ENCODE assay signal across 9 mouse cellular contexts in genomic region chr4:148082257-148083044, GRCm38 (mm10). TPM values are rescaled to one million over a fixed set of nuclear protein-coding genes. Genes with fewer than 3 reads are reported as not detected.
DNase-seq lines count a peak whose midpoint lies in the region; ATAC-seq lines count a peak whose summit lies in the region.
"Had no signal": no experiment of that assay in that cellular context is flagged by ENCODE, and none has a peak within 500 bp of the region (broad histone marks: within the 10 kb centered on the region; RNA-seq: fewer than 3 reads in every experiment).

No protein-coding gene starts in this region.

- peak overlapping the region; percentile 91 for H3K27ac ChIP-seq in liver, embryonic 11.5 days (ENCODE audit: low read depth, low read length)
- no peak overlapping the region for H3K27ac ChIP-seq in neural tube, embryonic 12.5 days

- H3K36me3 ChIP-seq in liver, embryonic 11.5 days (ENCODE audit: control insufficient read depth, insufficient read depth, low read length) = peaks cover 12% of the 10 kb centered on the region; the same call in 1 of the 2 replicates
- H3K36me3 ChIP-seq in neural tube, embryonic 12.5 days = 0 out of 2 replicates have a peak, but pooled peaks cover 4% of the 10 kb centered on the region

- no peaks in the 10 kb centered on the region for H3K9me3 ChIP-seq in liver, embryonic 11.5 days (ENCODE audit: control insufficient read depth, low read length)
- no peaks in the 10 kb centered on the region for H3K9me3 ChIP-seq in neural tube, embryonic 12.5 days
- H3K9me3 ChIP-seq: heart, embryonic 13.5 days had no signal

- peak overlapping the region; percentile 54 for H3K4me2 ChIP-seq in liver, embryonic 11.5 days
- H3K4me2 ChIP-seq in neural tube, embryonic 12.5 days (replicated peaks) = no peak overlapping the region
- H3K4me2 ChIP-seq: heart, embryonic 13.5 days had no signal

- DNase-seq in right cerebral cortex, postnatal 4 days = peak; percentile 64
- no peak for DNase-seq in right cerebral cortex, postnatal 25 days
- DNase-seq in adipocyte (ENCODE audit: low spot score) = peak; percentile 39
- DNase-seq in embryo, embryonic 11 days = peak; percentile 72
- peak; percentile 77 for DNase-seq in heart, postnatal 4 days
- peak; percentile 75 for DNase-seq in liver, embryonic 11.5 days (ENCODE audit: low spot score)
- no peak for DNase-seq in ovary, adult 18-20 months (ENCODE audit: low spot score)

- no peak overlapping the region for H3K4me3 ChIP-seq in liver, embryonic 11.5 days (ENCODE audit: low read depth, low read length)
- H3K4me3 ChIP-seq in neural tube, embryonic 12.5 days = no peak overlapping the region
- H3K4me3 ChIP-seq: heart, embryonic 13.5 days had no signal

- H3K27me3 ChIP-seq in liver, embryonic 11.5 days (replicated peaks; ENCODE audit: control insufficient read depth, insufficient read depth, low read length) = no peaks in the 10 kb centered on the region
- H3K27me3 ChIP-seq in neural tube, embryonic 12.5 days (replicated peaks) = no peaks in the 10 kb centered on the region
- H3K27me3 ChIP-seq: heart, embryonic 13.5 days had no signal

- peak overlapping the region; percentile 50 for H3K9ac ChIP-seq in liver, embryonic 11.5 days (ENCODE audit: low read depth, low read length)
- 0 out of 2 replicates have a peak overlapping the region, but pooled peaks have one; percentile 21 for H3K9ac ChIP-seq in neural tube, embryonic 12.5 days

- 38% methylated on average over 12 of the region's 12 CpGs for WGBS in liver, embryonic 11.5 days
- 54% methylated on average over 12 of the region's 12 CpGs for WGBS in neural tube, embryonic 12.5 days

- peaks cover 45% of the 10 kb centered on the region for H3K4me1 ChIP-seq in liver, embryonic 11.5 days (replicated peaks; ENCODE audit: control insufficient read depth, insufficient read depth, low read length)
- H3K4me1 ChIP-seq in neural tube, embryonic 12.5 days = peaks cover 32% of the 10 kb centered on the region

- peak; percentile 78 for ATAC-seq in liver, embryonic 11.5 days (replicated peaks; ENCODE audit: low FRiP score)
- ATAC-seq in neural tube, embryonic 12.5 days (ENCODE audit: low FRiP score, low read depth) = no peak

RNA-seq across cellular contexts. Expression of gene Agtrap, which starts 5.4 kb away (rescaled TPM):
- 10 to 100 TPM; 24.8 to 27.4 TPM for total RNA-seq in heart, postnatal 4 days (2021)
- 18.3 and 20.9 TPM in 2 replicates for polyA plus RNA-seq in liver, embryonic 11.5 days (2014; fragmentation: Nextera tagmentation; extraction: Ambion mirVana)
- 9.4 and 10.2 TPM in 2 replicates for polyA plus RNA-seq in neural tube, embryonic 12.5 days (2016; fragmentation: Nextera tagmentation; extraction: Ambion mirVana)

RNA-seq across cellular contexts. Expression of gene Mthfr, which starts 43.6 kb away (rescaled TPM):
- total RNA-seq in heart, postnatal 4 days (2021) = 10 to 100 TPM; 14.1 to 14.3 TPM
- polyA plus RNA-seq in liver, embryonic 11.5 days (2014; fragmentation: Nextera tagmentation; extraction: Ambion mirVana) = 15.5 and 16.1 TPM in 2 replicates
- polyA plus RNA-seq in neural tube, embryonic 12.5 days (2016; fragmentation: Nextera tagmentation; extraction: Ambion mirVana) = 27.8 and 30.7 TPM in 2 replicates

RNA-seq across cellular contexts. Expression of gene Clcn6, which starts 43.8 kb away (rescaled TPM):
- total RNA-seq in heart, postnatal 4 days (2021) = 10 to 100 TPM; 15.8 to 16.3 TPM
- 2.0 and 2.4 TPM in 2 replicates for polyA plus RNA-seq in liver, embryonic 11.5 days (2014; fragmentation: Nextera tagmentation; extraction: Ambion mirVana)
- polyA plus RNA-seq in neural tube, embryonic 12.5 days (2016; fragmentation: Nextera tagmentation; extraction: Ambion mirVana) = 26.6 and 29.1 TPM in 2 replicates

RNA-seq across cellular contexts. Expression of gene Mad2l2, which starts 47.7 kb away (rescaled TPM):
- 10 to 100 TPM; 17.9 to 19.9 TPM for total RNA-seq in heart, postnatal 4 days (2021)
- 41.4 and 44.7 TPM in 2 replicates for polyA plus RNA-seq in liver, embryonic 11.5 days (2014; fragmentation: Nextera tagmentation; extraction: Ambion mirVana)
- 89.3 and 90.6 TPM in 2 replicates for polyA plus RNA-seq in neural tube, embryonic 12.5 days (2016; fragmentation: Nextera tagmentation; extraction: Ambion mirVana)

RNA-seq across cellular contexts. Expression of gene Draxin, which starts 48.0 kb away (rescaled TPM):
- not detected for total RNA-seq in heart, postnatal 4 days (2021)
- 0.12 and 0.31 TPM in 2 replicates for polyA plus RNA-seq in liver, embryonic 11.5 days (2014; fragmentation: Nextera tagmentation; extraction: Ambion mirVana)
- polyA plus RNA-seq in neural tube, embryonic 12.5 days (2016; fragmentation: Nextera tagmentation; extraction: Ambion mirVana) = 11.8 and 12.4 TPM in 2 replicates

Comparison
In these comparisons a context has a peak if more than half of its experiments do, and no peak if none do; other contexts are left out.
1. DNase-seq: peak in right cerebral cortex, postnatal 4 days (single experiment), adipocyte (single experiment), embryo, embryonic 11 days (single experiment), heart, postnatal 4 days (single experiment) and liver, embryonic 11.5 days (single experiment); none in right cerebral cortex, postnatal 25 days (single experiment) and ovary, adult 18-20 months (single experiment).